Mouse (Mus musculus) stomach, postnatal 0 days (tissue): ENCODE measurements around the gene Gtf3c2. TPM values are rescaled to one million over a fixed set of nuclear protein-coding genes. Genes with fewer than 3 reads are reported as not detected.

Experiments used
- ATAC-seq: fragments of 200-750 bp; cut with Nextera tagmentation; 2 replicates; pipeline ENCODE4 v1.8.0; 2017; ENCODE audit not compliant: low FRiP score, low TSS enrichment
- DNase-seq: peaks from one replicate; pipeline ENCODE4 v3.0.0-alpha.2; 2016; ENCODE audit warnings: low spot score
- H3K27ac ChIP-seq: fragments of 300-500 bp; sonication (generic); replicated peaks from 2 replicates; pipeline ENCODE4 v1.5.1; 2014; ENCODE audit warnings: mild to moderate bottlenecking, control low read depth
- H3K27me3 ChIP-seq: fragments of 300-500 bp; sonication (generic); 2 replicates; pipeline ENCODE4 v1.6.1; 2014; ENCODE audit warnings: low read length; ENCODE audit not compliant: control insufficient read depth, insufficient read depth
- H3K36me3 ChIP-seq: fragments of 300-500 bp; sonication (generic); 2 replicates; pipeline ENCODE4 v1.6.1; 2014; ENCODE audit warnings: low read length, mixed read lengths; ENCODE audit not compliant: control insufficient read depth, insufficient read depth
- H3K4me1 ChIP-seq: fragments of 300-500 bp; sonication (generic); replicated peaks from 2 replicates; pipeline ENCODE4 v1.6.1; 2014; ENCODE audit warnings: antibody characterized with exemption; ENCODE audit not compliant: control insufficient read depth, insufficient read depth
- H3K4me2 ChIP-seq: fragments of 300-500 bp; sonication (generic); replicated peaks from 2 replicates; pipeline ENCODE4 v1.6.1; 2014; ENCODE audit warnings: low read depth, mild to moderate bottlenecking, control low read depth, moderate library complexity
- H3K4me3 ChIP-seq: fragments of 300-500 bp; sonication (generic); 2 replicates; pipeline ENCODE4 v1.5.1; 2014; ENCODE audit warnings: low read depth, low read length, control low read depth
- H3K9ac ChIP-seq: fragments of 300-500 bp; sonication (generic); 2 replicates; pipeline ENCODE4 v1.6.1; 2014; ENCODE audit warnings: mild to moderate bottlenecking, low read length, control low read depth, mixed read lengths
- H3K9me3 ChIP-seq: fragments of 300-500 bp; sonication (generic); 2 replicates; pipeline ENCODE4 v1.6.1; 2016; ENCODE audit warnings: low read length; ENCODE audit not compliant: control insufficient read depth
- CTCF ChIP-seq: IDR thresholded peaks from 2 replicates; pipeline ENCODE4 v1.5.1; 2016; ENCODE audit warnings: antibody characterized with exemption, low read depth, mild to moderate bottlenecking, moderate library complexity
- EP300 ChIP-seq: optimal IDR thresholded peaks from 2 replicates; pipeline ENCODE3; 2016; ENCODE audit warnings: antibody characterized with exemption
- WGBS: fragments of 180-500 bp; shearing (Covaris S2); extraction: QIAGEN DNeasy Blood & Tissue Kit; methylation state at CpG from one replicate; pipeline ENCODE4 v1.1.7; 2014; 5-methylcytosine and 5-hydroxymethylcytosine counted together
- polyA plus RNA-seq: library from polyadenylated mRNA; unstranded; fragments of >200 nt; fragmentation: Nextera tagmentation; extraction: Ambion mirVana; gene quantifications from 2 replicates; pipeline ENCODE4 v1.2.1, GENCODE M21; 2015

Gene Gtf3c2
- polyA plus RNA-seq, 1 experiment from 2014 or later: 19.9 TPM

GRCm38 (mm10) chr5:31195671-31196070 is 15.7 kb upstream of the Gtf3c2 start:
- Histone ChIP-seq H3K4me3 (no peak overlapping the region), H3K9ac (no peak overlapping the region; the same call in 1 of the 2 replicates), H3K4me2 (no peak overlapping the region), H3K9me3 (peaks cover 5% of the 10 kb centered on the region), H3K27ac (peak overlapping the region; percentile 67), H3K27me3 (no peaks in the 10 kb centered on the region), H3K36me3 (peaks cover 44% of the 10 kb centered on the region), H3K4me1 (0 out of 2 replicates have a peak, but pooled peaks cover 3% of the 10 kb centered on the region)
- ATAC-seq (no peak), DNase-seq (no peak)
- 84% methylated on average over 4 of the region's 4 CpGs for WGBS
- no peak for TF ChIP-seq CTCF
- TF ChIP-seq EP300: no peak

- H3K4me1 ChIP-seq: 0 out of 2 replicates have a peak, but pooled peaks cover 3% of the 10 kb centered on the region
- no peak for ATAC-seq
- no peaks in the 10 kb centered on the region for H3K27me3 ChIP-seq
- no peak overlapping the region for H3K4me3 ChIP-seq
- DNase-seq: peak; percentile 60
- no peaks in the 10 kb centered on the region for H3K9me3 ChIP-seq
- TF ChIP-seq CTCF (no peak), EP300 (no peak)
- H3K9ac ChIP-seq: no peak overlapping the region
- WGBS: 82% methylated on average over 16 of the region's 16 CpGs
- no peak overlapping the region for H3K4me2 ChIP-seq
- H3K36me3 ChIP-seq: peaks cover 44% of the 10 kb centered on the region
- H3K27ac ChIP-seq: no peak overlapping the region; the same call in 1 of the 2 replicates
Measured at GRCm38 (mm10) chr5:31194486-31195485, 14.8 kb upstream of the Gtf3c2 start.

- Histone ChIP-seq H3K27me3 (no peaks in the 10 kb centered on the region), H3K4me3 (peak overlapping the region; percentile 87), H3K4me2 (peak overlapping the region; percentile 76), H3K36me3 (peaks cover 36% of the 10 kb centered on the region), H3K4me1 (0 out of 2 replicates have a peak, but pooled peaks cover 3% of the 10 kb centered on the region), H3K9ac (peak overlapping the region; percentile 87), H3K27ac (peak overlapping the region; percentile 93), H3K9me3 (no peaks in the 10 kb centered on the region)
- no peak for DNase-seq
- no peak for TF ChIP-seq CTCF
- no peak for TF ChIP-seq EP300
- no peak for ATAC-seq
- 9% methylated on average over 25 of the region's 25 CpGs for WGBS
Measured at GRCm38 (mm10) chr5:31193631-31194281, 13.8 kb upstream of the Gtf3c2 start.

GRCm38 (mm10) chr5:31192939-31193630 is 13.1 kb upstream of the Gtf3c2 start, which contains the start of the genes Snx17 and Eif2b4:
TSS of gene Snx17 (plus strand) at chr5:31193227.
TSS of gene Eif2b4 (minus strand) at chr5:31193430.
- H3K27ac ChIP-seq: peak within 1 kb of the TSS; percentile 93
- H3K36me3 ChIP-seq: peaks cover 33% of the 10 kb centered on the region
- H3K9ac ChIP-seq: peak within 1 kb of the TSS; percentile 87
- peak; percentile 95 for ATAC-seq
- no peak for TF ChIP-seq EP300
- peak; percentile 82 for TF ChIP-seq CTCF
- H3K4me1 ChIP-seq: 0 out of 2 replicates have a peak, but pooled peaks cover 3% of the 10 kb centered on the region
- H3K4me2 ChIP-seq: peak within 1 kb of the TSS; percentile 80
- H3K4me3 ChIP-seq: peak within 1 kb of the TSS; percentile 87
- peak; percentile 99 for DNase-seq
- H3K9me3 ChIP-seq: no peaks in the 10 kb centered on the region
- WGBS: 0% methylated on average over 48 of the region's 48 CpGs
- no peaks in the 10 kb centered on the region for H3K27me3 ChIP-seq
